Mouse (Mus musculus) heart, postnatal 0 days (tissue): ENCODE results near the gene Gltp.

Experiments
- CTCF ChIP-seq: IDR thresholded peaks from 2 replicates; pipeline ENCODE4 v1.5.1; 2016; ENCODE audit warnings: antibody characterized with exemption, control low read depth, low read depth
- EP300 ChIP-seq: IDR thresholded peaks from 2 replicates; pipeline ENCODE4 v1.6.1; 2016; ENCODE audit warnings: antibody characterized with exemption, low read depth

- TF ChIP-seq CTCF (no peak), EP300 (no peak)
Observed at GRCm38 (mm10) chr5:114728160-114728559, 37.4 kb upstream of the Gltp start.
